Mouse (Mus musculus): ENCODE data around the gene Cir1. TPM values are rescaled to one million over a fixed set of nuclear protein-coding genes. Genes with fewer than 3 reads are reported as not detected.

The Cir1 gene
- polyA plus RNA-seq, 1 experiment from 2014 or later = 23.8 TPM

- Histone ChIP-seq H3K9me3 (ENCODE audit: control insufficient read depth, low read length) (no peaks in the 10 kb centered on the region), H3K27me3 (replicated peaks; ENCODE audit: control insufficient read depth, insufficient read depth, low read length) (no peaks in the 10 kb centered on the region), H3K36me3 (ENCODE audit: control insufficient read depth, insufficient read depth, low read length) (no peaks in the 10 kb centered on the region), H3K27ac (replicated peaks; ENCODE audit: low read depth, low read length) (no peak overlapping the region), H3K4me3 (ENCODE audit: low read depth, low read length) (no peak overlapping the region), H3K9ac (ENCODE audit: low read depth, low read length) (no peak overlapping the region), H3K4me2 (ENCODE audit: low read depth, low read length) (no peak overlapping the region), H3K4me1 (ENCODE audit: control insufficient read depth, insufficient read depth, low read length) (no peaks in the 10 kb centered on the region)
- WGBS = 82% methylated on average over 4 of the region's 4 CpGs
- ATAC-seq (ENCODE audit: low read depth) = no peak
- no peak for DNase-seq (ENCODE audit: low spot score)
These were observed 71.2 kb downstream of the Cir1 start for GRCm38 (mm10) chr2:73241299-73241698.

Other genes with a start within 250 kb of the Cir1 start
- gene Ola1, start 93.8 kb downstream of the Cir1 start, polyA plus RNA-seq (2014; fragmentation: Nextera tagmentation; extraction: Ambion mirVana) = 90.7 and 98.7 TPM in 2 replicates
- gene Sp9, start 40.8 kb downstream of the Cir1 start, polyA plus RNA-seq (2014; fragmentation: Nextera tagmentation; extraction: Ambion mirVana) = 1.2 and 1.5 TPM in 2 replicates
- 12.7 and 14.2 TPM in 2 replicates for gene Scrn3, start 100 bp downstream of the Cir1 start, polyA plus RNA-seq (2014; fragmentation: Nextera tagmentation; extraction: Ambion mirVana)
- 7.1 and 7.9 TPM in 2 replicates for gene Gpr155, start 73.9 kb upstream of the Cir1 start, polyA plus RNA-seq (2014; fragmentation: Nextera tagmentation; extraction: Ambion mirVana)
- gene Wipf1, start 217.0 kb upstream of the Cir1 start, polyA plus RNA-seq (2014; fragmentation: Nextera tagmentation; extraction: Ambion mirVana) = 21.5 and 23.5 TPM in 2 replicates